Mouse (Mus musculus) lung, postnatal 0 days (tissue): ENCODE results near the gene Camk1d. TPM values are rescaled to one million over a fixed set of nuclear protein-coding genes. Genes with fewer than 3 reads are reported as not detected.

ENCODE experiments used
- ATAC-seq: fragments of 200-750 bp; cut with Nextera tagmentation; 2 replicates; pipeline ENCODE4 v1.8.0; 2017; ENCODE audit warnings: moderate library complexity
- DNase-seq: peaks from one replicate; pipeline ENCODE4 v3.0.0-alpha.2; 2016; ENCODE audit warnings: low spot score
- H3K27ac ChIP-seq: fragments of 300-500 bp; sonication (generic); 2 replicates; pipeline ENCODE4 v1.5.1; 2014; ENCODE audit warnings: antibody characterized with exemption, mild to moderate bottlenecking, low read length, mixed read lengths
- H3K27me3 ChIP-seq: fragments of 300-500 bp; sonication (generic); replicated peaks from 2 replicates; pipeline ENCODE4 v1.6.1; 2014; ENCODE audit warnings: low read length, mixed read lengths; ENCODE audit not compliant: insufficient read depth
- H3K36me3 ChIP-seq: fragments of 300-500 bp; sonication (generic); 2 replicates; pipeline ENCODE4 v1.6.1; 2014; ENCODE audit warnings: low read length, mixed read lengths; ENCODE audit not compliant: insufficient read depth
- H3K4me1 ChIP-seq: fragments of 300-500 bp; sonication (generic); 2 replicates; pipeline ENCODE4 v1.6.1; 2014; ENCODE audit warnings: antibody characterized with exemption, low read depth, low read length, mixed read lengths; ENCODE audit not compliant: insufficient read depth
- H3K4me2 ChIP-seq: fragments of 300-500 bp; sonication (generic); replicated peaks from 2 replicates; pipeline ENCODE4 v1.6.1; 2014; ENCODE audit warnings: low read depth, mild to moderate bottlenecking, low read length, moderate library complexity, mixed read lengths
- H3K4me3 ChIP-seq: fragments of 300-500 bp; sonication (generic); 2 replicates; pipeline ENCODE4 v1.5.1; 2014; ENCODE audit warnings: low read depth, low read length
- H3K9ac ChIP-seq: fragments of 300-500 bp; sonication (generic); replicated peaks from 2 replicates; pipeline ENCODE4 v1.6.1; 2014; ENCODE audit warnings: low read depth, mild to moderate bottlenecking
- H3K9me3 ChIP-seq: fragments of 300-500 bp; sonication (generic); 2 replicates; pipeline ENCODE4 v1.6.1; 2016; ENCODE audit warnings: low read length, mixed read lengths
- CTCF ChIP-seq: IDR thresholded peaks from 2 replicates; pipeline ENCODE4 v1.5.1; 2016; ENCODE audit warnings: antibody characterized with exemption, mild to moderate bottlenecking
- EP300 ChIP-seq: IDR thresholded peaks from 2 replicates; pipeline ENCODE4 v1.6.1; 2016; ENCODE audit warnings: antibody characterized with exemption, mild to moderate bottlenecking, control low read depth
- WGBS: fragments of 180-500 bp; shearing (Covaris S2); extraction: QIAGEN DNeasy Blood & Tissue Kit; methylation state at CpG from one replicate; pipeline ENCODE4 v1.1.7; 2014; 5-methylcytosine and 5-hydroxymethylcytosine counted together
- polyA plus RNA-seq: library from polyadenylated mRNA; unstranded; fragments of >200 nt; fragmentation: Nextera tagmentation; extraction: Ambion mirVana; gene quantifications from 2 replicates; pipeline ENCODE4 v1.2.1, GENCODE M21; 2015

Camk1d gene
- polyA plus RNA-seq, 1 experiment from 2014 or later, result 2.2 TPM

GRCm38 (mm10) chr2:5732047-5732446, 17.7 kb upstream of the Camk1d start:
- Histone ChIP-seq H3K9ac (no peak overlapping the region), H3K4me3 (no peak overlapping the region), H3K9me3 (no peaks in the 10 kb centered on the region), H3K27ac (no peak overlapping the region), H3K36me3 (no peaks in the 10 kb centered on the region), H3K4me2 (no peak overlapping the region), H3K27me3 (no peaks in the 10 kb centered on the region), H3K4me1 (no peaks in the 10 kb centered on the region)
- ATAC-seq (no peak), DNase-seq (no peak)
- TF ChIP-seq CTCF, result no peak
- TF ChIP-seq EP300, result no peak
- WGBS, result 62% methylated on average over 5 of the region's 5 CpGs

GRCm38 (mm10) chr2:5730364-5730792, 16.1 kb upstream of the Camk1d start:
- TF ChIP-seq EP300, result no peak
- no peak for TF ChIP-seq CTCF
- H3K9me3 ChIP-seq, result no peaks in the 10 kb centered on the region
- no peaks in the 10 kb centered on the region for H3K4me1 ChIP-seq
- DNase-seq, result peak; percentile 48
- WGBS, result 42% methylated on average over 15 of the region's 15 CpGs
- H3K27ac ChIP-seq, result no peak overlapping the region
- no peaks in the 10 kb centered on the region for H3K27me3 ChIP-seq
- peak; percentile 74 for ATAC-seq
- no peak overlapping the region for H3K4me2 ChIP-seq
- no peak overlapping the region for H3K9ac ChIP-seq
- H3K4me3 ChIP-seq, result no peak overlapping the region
- H3K36me3 ChIP-seq, result no peaks in the 10 kb centered on the region

- DNase-seq (no peak), ATAC-seq (0 out of 2 replicates have a peak, but pooled peaks have one; percentile 4)
- Histone ChIP-seq H3K9me3 (no peaks in the 10 kb centered on the region), H3K4me2 (no peak overlapping the region), H3K4me3 (no peak overlapping the region), H3K27me3 (no peaks in the 10 kb centered on the region), H3K4me1 (no peaks in the 10 kb centered on the region), H3K36me3 (no peaks in the 10 kb centered on the region), H3K27ac (no peak overlapping the region), H3K9ac (no peak overlapping the region)
- 47% methylated on average over 7 of the region's 7 CpGs for WGBS
- TF ChIP-seq EP300, result no peak
- TF ChIP-seq CTCF, result no peak
Observed at GRCm38 (mm10) chr2:5729931-5730330, 15.6 kb upstream of the Camk1d start.

GRCm38 (mm10) chr2:5725028-5725701, 10.8 kb upstream of the Camk1d start:
- Histone ChIP-seq H3K4me1 (no peaks in the 10 kb centered on the region), H3K4me3 (no peak overlapping the region), H3K36me3 (no peaks in the 10 kb centered on the region), H3K4me2 (no peak overlapping the region), H3K9me3 (no peaks in the 10 kb centered on the region), H3K27me3 (no peaks in the 10 kb centered on the region), H3K27ac (no peak overlapping the region), H3K9ac (no peak overlapping the region)
- no peak for DNase-seq
- 25% methylated on average over 8 of the region's 8 CpGs for WGBS
- TF ChIP-seq CTCF (no peak), EP300 (no peak)
- no peak for ATAC-seq

GRCm38 (mm10) chr2:5717675-5718074, 3.4 kb upstream of the Camk1d start:
- DNase-seq (no peak), ATAC-seq (no peak)
- H3K27me3 ChIP-seq, result peaks cover 7% of the 10 kb centered on the region; the same call in 1 of the 2 replicates
- H3K4me2 ChIP-seq, result no peak overlapping the region
- TF ChIP-seq CTCF (0 out of 2 replicates have a peak, but pooled peaks have one; percentile 17), EP300 (no peak)
- 89% methylated on average over 6 of the region's 6 CpGs for WGBS
- H3K27ac ChIP-seq, result no peak overlapping the region
- no peaks in the 10 kb centered on the region for H3K9me3 ChIP-seq
- no peaks in the 10 kb centered on the region for H3K36me3 ChIP-seq
- peaks cover 6% of the 10 kb centered on the region; the same call in 1 of the 2 replicates for H3K4me1 ChIP-seq
- H3K9ac ChIP-seq, result no peak overlapping the region
- H3K4me3 ChIP-seq, result no peak overlapping the region

DNA sequence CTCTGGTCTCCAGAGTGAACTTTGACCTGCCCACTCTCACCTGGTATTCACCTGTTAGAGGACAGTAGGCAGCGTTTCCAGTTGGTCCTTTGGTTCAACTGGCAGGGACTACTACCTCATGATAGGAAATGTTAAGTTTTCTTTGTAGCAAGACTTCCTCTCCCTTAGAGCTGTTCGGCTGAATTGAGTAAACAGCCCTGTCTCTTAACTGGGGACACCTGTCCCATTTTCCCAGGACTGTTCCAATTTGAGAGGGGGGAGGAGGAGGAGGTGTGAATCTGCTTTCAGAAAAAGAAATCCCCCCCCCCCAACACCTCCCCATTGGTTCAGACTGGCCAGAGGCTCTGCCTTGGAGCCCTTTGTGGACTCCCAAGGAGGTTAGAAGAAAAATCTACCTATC, 1.2 kb upstream of the Camk1d start:
- Histone ChIP-seq H3K9ac (no peak overlapping the region), H3K4me1 (peaks cover 6% of the 10 kb centered on the region; the same call in 1 of the 2 replicates), H3K27me3 (peaks cover 10% of the 10 kb centered on the region; the same call in 1 of the 2 replicates), H3K27ac (no peak overlapping the region), H3K4me3 (no peak overlapping the region), H3K4me2 (no peak overlapping the region; the same call in 1 of the 2 replicates), H3K9me3 (no peaks in the 10 kb centered on the region), H3K36me3 (no peaks in the 10 kb centered on the region)
- DNase-seq, result no peak
- WGBS, result 19% methylated on average over 2 of the region's 2 CpGs
- TF ChIP-seq CTCF, result no peak
- no peak for TF ChIP-seq EP300
- no peak for ATAC-seq
